Mouse (Mus musculus) thymus, postnatal 14 days (tissue): ENCODE data around the gene Boc.
A peak's percentile ranks its signal among the peaks of the same experiment; 100 is the strongest.

Experiments
- DNase-seq: peaks from one replicate; pipeline ENCODE4 v3.0.0; 2021

The Boc gene

DNA sequence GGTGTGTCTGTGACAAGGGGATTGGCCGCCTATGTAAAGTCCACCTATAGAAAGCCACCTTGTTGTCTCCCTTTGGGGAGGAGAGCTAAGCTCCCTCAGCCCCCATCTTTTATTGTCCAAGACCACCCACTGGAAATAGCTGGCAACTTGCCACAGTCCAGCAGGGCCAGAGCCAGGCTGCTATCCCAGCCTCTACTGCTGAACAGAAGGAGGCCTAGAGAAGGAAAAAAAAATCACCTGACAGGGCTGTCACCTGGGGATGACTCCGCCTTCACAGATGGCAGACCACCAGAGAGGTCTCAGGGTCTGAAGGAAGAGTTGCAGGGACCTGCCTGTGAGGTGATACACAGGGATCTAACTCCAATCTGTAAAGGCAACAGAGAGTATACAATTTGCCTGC, 6.7 kb downstream of the Boc start:
- no peak for DNase-seq

DNA sequence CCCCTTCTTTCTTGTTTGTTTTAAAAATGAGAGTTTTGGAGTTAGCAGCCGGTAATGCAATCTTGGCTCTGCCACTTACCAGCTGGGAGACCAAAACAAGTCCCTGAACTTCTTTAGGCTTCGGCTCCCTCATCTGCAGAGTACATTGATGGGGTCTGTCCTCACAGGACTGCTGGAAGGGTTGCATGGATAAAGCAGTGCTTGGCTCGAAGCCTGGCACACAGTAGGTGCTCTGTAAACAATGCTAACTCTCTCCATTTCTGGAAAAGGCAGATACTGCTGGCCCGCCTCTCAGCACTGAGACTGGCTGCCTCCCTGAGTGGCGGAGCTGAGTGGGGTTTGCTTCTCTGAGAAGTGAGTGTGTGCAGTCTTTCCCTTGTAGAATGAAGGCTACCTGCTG, 7.2 kb downstream of the Boc start:
- DNase-seq: no peak

DNA sequence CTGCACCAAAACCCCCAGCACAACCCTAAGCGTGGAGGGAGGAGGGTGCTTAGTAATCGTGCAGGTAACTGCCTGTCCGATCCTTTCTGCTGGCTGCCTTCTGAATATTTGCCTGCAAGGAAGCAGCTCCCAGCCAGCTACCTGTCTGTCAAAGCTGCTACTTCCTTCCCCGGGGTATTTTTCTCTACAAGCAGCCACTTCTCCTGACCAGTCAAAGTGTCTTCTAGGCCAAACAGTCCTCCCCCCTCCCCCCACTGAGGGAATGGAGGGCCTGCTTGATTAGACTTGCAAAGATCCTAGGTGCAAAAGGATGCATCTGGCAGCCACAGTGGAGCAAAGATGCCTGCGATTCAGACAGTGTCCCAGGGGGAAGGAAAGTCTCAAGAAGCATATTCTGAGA, 7.9 kb downstream of the Boc start:
- DNase-seq: no peak

DNA sequence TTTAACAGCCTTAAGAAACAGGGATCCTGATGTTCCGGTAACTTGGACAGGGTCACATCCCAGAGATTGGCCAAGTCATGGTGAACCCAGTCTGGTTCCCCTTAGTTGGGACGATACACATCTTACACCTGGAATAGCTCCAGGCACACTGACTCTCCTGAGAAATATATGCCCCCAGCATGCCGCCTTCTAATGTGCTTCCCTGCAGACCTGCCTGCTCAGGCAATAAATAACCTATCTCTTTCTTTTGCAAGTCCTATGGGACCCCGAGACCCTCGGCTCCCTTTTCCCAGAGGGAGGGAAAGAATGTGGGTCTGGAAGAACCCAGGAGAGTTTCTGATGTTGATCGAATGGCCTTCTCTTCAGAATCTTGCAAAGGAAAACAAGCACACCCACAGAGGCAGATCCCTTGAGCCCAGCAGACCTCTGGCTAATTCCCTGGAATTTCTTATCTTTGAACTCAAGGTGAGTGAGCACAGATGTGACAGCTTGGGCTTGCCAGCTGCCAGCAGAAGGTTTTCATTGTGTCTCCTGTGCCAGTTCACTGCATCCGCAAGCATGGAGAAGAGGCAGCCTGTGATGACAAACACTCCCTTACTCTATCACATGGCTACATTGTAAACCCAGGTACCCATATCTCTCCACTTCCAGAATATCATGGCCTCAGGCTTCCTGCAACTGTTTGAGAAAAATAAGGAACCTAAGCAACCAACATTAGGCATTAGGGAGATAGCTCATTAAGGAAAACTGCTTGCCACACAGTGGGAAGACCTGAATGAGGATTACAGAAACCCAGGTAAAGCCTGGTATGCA, 8.6 kb downstream of the Boc start:
- no peak for DNase-seq

DNA sequence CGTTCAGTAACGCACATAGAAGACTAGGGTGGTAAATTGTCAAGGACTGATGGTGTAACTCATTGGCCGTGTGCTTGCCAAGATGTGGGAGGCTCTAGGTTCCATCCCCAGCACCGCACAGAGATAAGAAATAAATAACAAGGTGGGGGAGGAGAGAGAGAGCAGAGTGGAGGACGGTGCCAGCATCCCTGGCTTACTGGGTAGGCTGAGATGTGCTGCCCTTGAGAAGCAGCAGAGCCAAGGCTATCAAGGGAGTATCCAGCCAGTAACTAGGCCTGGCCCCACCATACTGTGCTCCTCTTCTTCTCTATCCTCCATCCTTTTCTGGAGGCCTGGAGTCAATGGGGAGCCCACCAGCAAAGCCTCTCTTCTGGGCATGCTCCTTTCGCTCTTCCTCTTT, 9.3 kb downstream of the Boc start:
- DNase-seq: no peak

DNA sequence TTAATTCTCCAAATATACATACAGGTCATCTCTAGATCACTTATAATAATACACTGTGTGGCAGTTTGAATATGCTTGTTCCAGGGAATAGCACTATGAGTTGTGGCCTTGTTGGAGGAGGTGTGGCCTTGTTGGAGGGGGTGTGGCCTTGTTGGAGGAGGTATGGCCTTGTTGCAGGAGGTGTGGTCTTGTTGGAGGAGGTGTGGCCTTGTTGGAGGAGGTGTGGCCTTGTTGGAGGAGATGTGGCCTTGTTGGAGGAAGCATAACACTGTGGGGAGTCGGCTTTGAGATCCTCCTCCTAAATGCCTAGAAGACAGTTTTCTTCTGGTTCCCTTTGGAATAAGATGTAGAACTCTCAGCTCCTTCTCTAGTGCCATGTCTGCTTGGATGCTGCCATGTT, 10.7 kb downstream of the Boc start:
- DNase-seq: no peak

DNA sequence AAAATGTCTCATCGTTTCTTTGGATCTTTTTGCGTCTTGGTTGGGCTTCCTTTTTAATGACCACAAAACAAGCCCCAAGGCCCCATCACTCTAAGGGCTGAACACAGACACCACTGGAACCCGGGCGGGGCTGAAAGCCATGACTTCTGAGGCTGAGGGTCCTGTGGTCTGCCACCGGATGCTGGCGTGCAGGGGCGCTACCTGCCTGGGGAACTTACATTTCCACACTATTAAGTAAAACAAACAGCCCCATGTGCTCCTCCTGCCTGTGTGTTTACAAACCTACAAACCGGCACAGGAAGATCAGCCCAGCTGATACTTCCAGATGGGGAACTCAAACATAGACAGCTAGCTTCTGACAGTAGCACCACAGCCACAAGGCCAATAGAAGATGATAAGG, 11.9 kb downstream of the Boc start:
- DNase-seq: peak; percentile 30

DNA sequence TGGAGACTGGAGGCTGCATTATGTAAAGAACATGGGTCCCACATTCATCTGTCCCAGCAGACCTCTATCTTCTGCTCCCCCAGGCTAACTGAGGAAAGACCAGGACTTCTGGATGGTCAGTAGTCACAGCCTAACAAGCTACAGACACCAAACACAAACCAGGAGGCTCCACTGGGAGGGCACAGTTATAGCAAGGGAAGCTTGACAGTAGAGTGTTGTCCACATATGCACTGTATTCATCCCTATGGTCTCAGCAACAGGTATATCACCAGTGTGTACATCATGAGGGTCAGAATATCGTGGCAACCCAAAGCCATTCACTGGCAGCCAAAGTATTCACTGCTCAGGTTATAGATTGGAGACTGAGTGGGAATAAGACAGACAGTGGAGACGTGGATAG, 12.8 kb downstream of the Boc start:
- no peak for DNase-seq

DNA sequence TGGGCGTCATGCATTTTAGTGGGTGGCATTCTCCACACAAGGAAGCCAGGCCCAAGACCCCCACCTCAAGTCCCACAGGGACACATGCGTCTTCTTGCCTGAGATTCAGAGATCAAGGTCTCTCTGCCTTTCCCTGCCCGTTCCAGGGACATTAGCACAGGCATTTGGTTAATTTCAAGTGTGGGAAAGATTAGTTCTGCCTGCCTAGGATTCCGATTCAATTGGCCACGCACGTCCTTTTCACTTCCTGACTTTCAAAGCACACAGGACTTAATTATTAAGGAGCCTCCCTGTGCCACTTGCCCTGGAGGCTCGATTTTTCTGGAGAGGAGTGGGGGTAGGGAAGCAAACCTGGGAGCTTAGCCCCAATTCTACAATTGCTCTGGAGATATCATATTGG, 13.5 kb downstream of the Boc start:
- DNase-seq: no peak

DNA sequence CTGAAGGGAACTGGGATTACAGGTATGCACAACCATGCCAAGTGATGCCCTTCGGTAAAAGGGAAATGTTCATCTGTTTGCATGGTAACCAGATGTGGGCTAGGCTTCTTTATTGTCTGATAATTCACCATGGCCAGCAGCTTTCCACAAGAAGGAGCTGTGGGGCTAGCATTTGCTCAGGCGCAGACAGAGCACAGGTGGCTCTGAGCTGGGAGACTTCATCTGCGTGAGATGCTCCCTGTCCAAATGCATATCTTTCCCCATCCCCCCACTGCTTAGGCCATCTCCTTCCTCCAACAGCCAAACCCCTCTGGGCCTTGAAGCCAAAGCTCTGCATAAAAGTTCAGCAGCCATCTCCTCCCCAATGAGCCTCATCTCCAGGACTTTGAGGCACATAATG, 15.6 kb downstream of the Boc start:
- no peak for DNase-seq

DNA sequence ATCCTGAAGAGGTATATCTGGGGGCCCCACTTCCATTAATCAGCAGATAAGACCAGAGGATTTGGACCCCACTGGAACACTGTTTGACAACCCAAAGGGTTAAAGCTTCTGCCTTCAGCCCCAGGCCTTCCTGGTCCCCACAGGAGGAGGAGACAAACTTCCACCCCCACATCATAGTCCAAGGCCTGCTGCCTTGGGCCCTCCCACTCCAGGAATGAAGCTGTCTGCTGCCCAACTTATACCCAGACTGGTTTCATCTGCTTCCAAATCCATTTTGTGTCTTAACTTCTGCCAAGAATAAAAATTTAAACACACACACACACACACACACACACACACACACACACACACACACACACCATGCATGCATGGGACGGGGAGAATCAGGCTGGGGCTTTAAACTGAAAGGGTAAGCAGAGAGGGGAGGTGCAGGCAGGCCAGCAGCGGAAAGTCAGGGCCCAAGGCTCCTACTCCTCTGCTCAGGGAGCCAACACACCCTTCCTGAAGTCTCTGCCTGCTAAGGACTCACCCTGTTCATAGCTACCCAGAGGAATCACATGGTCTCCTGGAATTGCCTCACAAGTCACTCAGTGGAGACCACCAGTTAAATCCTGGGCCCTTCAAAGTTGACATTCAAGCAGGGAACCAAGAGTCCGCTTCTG, 16.5 kb downstream of the Boc start:
- no peak for DNase-seq

DNA sequence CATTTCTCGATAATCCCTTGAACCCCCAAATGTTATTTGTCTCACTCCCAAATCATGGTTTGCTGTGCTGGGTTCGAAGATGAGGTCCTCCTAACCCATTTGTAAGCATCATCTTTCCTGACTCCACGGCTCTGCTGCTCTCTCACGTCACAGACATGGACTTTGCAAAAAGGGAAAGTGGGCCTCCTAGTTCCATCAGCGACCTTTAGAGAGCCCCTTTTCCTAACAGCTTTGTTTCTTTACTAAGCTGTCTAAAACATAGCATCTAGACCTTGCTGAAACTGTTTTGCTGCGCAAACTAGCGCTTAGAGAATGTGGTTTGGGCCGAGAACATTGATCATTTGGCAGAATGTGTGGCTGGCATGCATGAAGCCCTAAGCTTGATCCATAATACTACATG, 19.1 kb downstream of the Boc start:
- DNase-seq: no peak

DNA sequence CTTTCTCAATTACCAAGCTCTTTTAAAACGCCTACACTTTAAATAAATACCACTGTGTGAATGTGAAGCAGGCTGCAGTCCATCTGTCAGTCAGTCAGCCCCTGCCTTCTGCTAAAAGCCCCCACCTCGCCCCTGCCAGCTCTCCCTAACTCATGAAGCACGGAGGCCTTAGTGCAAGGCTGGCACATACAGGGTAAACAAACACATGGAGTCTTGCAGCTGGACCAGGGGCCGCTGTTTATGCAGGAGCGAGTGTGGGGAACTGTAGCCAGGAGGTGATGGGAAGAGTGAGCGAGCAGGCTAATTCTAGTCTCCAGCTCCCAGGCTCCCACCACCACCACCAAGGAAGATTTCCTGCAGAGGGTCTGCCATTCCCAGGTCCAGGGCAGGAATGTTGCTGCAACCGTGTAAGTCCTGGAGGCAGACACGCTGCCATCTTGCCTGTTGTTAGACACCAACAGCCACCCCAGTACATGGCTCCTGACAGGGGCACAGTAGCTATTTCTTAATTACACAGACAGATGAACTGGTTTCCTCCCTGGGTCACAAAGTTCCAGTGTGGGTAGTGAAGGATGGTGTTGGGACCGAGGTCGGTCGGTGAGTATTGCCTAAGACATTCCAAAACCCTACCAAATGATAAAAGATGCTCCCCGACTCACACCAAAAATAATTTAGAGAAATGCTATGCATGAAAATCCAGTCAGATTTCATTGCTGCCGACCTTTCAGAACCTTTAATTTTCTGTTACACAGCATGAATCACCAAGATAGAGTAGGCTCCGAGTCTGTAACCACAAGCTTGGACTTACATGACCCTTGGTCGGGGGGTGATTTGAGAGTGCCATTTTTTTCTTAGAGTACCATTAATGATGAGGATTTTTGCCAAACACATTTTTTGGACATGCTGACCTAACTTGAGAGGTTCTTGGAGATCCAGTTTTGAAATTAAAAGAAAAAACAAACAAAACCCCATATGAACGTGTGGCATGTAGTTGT, 20.0 kb downstream of the Boc start:
- DNase-seq: no peak

DNA sequence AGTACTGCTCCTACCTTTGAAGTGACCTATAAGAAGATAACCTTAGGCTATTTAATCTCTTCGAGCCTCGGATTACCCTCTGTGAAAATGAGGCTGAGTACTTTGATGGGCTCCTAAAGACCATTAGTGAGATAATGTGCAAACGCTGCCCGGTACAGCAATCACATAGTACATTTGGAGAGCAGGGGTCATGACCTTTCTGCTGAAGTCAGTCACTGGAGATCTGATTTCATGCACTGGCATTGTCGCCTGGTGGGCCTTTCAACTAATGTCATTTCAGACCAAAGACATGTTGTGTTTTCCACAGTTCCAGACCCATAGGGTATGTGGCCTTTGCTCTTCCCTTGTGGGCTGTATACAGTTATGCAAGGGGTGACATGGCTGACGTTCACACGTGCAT, 24.6 kb downstream of the Boc start:
- no peak for DNase-seq

DNA sequence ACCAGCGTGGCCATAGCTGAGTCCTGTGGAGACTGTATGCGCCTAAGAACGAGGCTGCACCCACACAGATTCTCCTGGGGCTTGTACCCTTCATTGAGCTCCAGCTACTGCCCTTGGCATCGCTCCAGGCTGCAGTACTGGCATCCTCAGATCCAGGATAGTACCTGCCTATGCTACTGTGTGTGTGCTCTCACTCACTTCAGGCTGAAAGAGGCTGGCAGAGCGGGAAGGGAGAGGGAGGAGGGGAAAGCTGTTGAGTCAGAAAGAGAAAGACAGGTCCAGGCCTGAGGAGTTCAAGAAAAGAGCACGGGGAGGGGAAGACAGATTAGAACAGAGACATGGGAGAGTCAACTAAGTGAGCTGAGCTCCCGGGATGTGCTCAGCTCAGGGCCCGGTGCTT, 25.2 kb downstream of the Boc start:
- DNase-seq: no peak

DNA sequence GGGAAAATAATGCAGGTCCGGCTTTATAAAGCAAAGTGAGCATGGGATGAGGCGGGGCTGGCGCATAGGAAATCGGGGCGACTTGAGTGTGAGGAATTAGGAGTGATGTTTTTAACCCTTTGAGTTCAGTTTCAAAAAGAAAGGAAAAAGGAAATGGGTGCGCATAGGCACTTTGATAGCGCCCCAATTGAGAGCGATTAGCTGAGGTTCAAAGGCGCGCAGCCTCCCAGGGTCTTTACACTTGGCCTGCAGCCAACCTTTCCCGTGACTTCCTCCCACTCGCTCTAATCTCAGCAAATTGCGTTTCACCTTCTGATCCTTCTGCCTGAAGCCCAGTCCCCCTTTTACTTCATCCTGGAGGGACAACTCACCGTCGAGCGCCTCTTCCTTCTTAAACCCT, 25.8 kb downstream of the Boc start:
- DNase-seq: no peak

DNA sequence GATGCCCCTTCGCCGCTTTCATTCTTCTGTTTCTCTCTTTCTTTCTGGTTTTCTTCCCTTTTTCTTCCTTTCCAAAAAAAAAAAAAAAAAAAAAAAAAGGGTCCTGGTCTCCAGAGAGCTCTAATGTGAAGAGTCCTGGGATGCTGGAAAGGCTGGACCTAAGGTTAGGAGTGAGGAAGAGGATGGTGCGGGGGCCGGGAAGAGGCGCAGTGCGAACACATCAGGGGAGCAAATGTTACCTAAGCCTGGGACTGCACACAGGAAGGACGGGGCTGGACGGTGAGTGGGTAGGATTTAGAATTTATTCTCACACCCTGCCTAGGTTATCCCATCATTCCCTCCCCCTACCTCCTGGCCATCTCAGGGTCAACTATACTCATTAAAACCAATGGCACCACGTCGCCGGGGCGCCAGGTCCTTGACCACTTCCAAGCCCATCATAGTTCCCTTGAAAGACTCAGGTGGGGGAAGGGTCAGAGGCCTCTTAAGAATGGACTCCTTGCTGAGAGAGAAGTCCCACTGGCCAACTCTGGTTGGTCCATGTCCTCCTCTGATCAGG, 27.4 kb downstream of the Boc start:
- no peak for DNase-seq

DNA sequence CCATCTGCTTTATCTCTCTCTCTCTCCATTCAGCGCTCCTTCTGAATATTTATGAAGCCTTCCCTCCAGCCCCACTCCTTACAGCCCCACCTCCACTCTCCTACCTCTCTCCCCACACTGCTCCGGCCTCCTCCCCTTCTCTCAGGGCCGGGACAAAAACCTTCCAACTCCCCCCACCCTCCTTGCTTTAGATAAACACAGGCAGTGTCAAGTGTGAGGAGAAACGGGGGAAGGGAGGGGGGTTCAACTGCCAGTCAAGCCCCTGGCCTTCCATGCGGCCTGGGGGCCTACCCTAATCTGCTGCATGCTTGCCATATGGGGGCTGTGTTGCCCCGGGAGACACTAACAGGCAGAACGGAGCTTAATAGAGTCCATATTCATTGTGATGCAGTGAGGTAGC, 27.9 kb downstream of the Boc start:
- DNase-seq: no peak

DNA sequence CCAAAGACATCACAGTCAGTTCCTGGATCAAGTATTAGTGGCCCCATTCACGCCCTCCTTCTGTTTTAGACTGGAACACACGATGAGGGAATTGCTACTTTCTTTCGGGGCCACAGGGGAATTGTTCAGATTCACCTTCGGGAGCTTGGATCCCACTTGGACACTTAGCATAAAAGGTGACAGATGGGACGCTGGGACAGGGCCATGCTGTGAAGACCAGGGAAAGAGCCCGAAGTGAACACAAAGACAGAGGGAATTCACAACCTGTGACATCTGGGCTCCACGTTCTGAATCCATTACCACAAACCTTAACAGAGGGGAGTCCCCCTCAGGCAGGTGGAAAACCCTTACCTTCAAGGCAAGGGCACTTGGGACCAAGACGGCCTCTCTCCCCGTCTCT, 28.5 kb downstream of the Boc start:
- DNase-seq: no peak

DNA sequence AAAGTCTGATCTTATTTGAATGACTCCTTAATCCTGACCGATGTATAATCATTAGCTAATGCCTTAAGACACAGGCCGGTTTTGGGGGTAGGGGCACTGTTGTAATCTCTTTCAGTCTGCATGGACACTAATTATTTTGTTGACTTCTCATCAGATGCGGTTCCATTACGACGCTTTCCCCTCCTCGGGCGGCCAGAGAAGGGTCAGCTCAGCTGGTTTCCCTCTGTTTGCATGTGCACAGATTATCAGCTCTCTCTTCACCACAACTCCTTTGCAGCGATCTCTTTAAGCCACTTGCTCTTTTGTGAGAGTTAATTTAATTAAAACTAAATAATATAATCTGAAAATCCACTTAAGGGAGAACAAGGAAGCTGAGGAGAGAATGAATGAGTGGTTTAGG, 29.0 kb downstream of the Boc start:
- no peak for DNase-seq

DNA sequence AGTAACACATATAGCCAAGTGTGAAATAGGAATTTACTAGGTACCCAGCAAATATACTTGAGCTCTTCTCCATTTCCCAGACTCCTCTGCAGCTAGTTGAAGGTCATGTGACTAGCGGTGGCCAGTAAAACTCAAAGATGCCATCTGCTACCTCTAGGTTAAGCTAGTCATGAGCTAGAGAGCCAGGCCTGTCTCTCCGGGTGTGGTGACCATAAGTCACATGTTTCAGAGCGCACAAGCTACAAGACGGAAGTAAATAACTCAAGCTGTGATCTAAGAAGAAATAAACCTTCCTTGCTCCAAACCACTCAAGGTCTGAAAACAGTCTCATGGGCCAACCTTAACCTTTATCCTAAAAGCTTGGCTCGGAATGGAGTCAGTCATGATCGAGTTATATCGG, 29.7 kb downstream of the Boc start:
- DNase-seq: no peak

DNA sequence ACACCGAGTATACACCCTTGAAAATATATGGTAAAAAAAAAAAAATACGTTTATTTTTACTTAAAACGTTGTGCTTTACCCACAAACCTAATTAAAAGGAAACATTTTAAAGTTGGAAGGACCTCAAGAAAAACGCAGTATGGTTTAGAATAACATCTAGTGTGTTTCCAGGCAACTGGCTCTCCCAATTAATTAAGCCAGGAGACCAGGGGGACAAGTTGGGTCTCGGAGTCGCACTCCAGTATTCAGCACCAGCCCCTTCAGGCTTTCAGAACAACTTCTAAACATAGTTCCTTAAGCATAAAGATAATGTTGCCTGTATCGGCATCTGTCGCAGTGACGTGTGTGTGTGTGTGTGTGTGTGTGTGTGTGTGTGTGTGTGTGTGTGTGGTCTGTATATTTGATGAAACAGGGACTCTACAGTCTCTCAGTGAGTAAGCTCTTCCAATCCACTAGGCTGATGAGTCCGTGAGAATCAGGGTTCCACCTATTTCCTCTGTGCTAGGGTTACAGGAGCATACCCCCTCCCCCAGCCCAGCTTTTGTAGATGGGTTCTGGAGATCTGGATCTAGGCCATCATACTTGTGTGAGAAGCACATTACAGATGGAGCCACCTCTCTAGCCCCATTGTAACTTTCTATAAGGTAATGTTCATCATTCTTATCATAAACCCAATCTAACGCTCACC, 31.3 kb downstream of the Boc start:
- no peak for DNase-seq

DNA sequence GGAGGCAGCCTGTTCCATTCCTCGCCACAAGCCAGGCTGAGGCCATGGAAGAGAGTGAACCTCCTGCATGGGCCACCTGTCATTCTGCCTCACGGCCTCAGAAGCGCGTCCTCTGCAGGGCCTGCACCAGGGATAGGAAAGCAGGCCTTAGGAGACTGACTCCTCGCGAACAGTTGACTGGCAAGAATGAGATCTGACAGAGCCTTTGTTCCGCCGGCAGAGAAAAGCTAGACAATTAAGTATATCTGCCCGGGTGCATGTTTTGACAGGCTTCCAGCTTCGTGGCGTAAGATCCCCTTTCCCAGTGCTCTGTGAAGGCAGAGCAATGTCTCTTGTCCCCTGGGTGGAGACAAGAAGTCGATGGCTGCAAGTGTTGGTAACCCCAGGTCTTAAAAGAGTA, 32.0 kb downstream of the Boc start:
- DNase-seq: no peak
